Mouse (Mus musculus) C2C12 (cell line): ENCODE results near the gene Themis3.

Source experiments
- CTCF ChIP-seq: IDR thresholded peaks from one replicate; pipeline ENCODE4 v1.5.1; 2011; ENCODE audit not compliant: control insufficient read depth, insufficient read depth, insufficient read length
- MAX ChIP-seq: IDR thresholded peaks from one replicate; pipeline ENCODE4 v1.6.1; 2011; ENCODE audit warnings: mild to moderate bottlenecking, control low read depth

GRCm38 (mm10) chr17:66604931-66605330 lies 10.5 kb upstream of the Themis3 start:
- TF ChIP-seq CTCF: no peak
- TF ChIP-seq MAX: no peak
